Mouse (Mus musculus) myocyte (in vitro differentiated cells): ENCODE measurements at regions not wholly inside any gene's neighbourhood (a gene's known extent, or its start where the extent isn't known, plus 50 kb on each side); places are given as distances from the start of the nearest gene placed in this dataset.

Source experiments
- E2F4 ChIP-seq: IDR thresholded peaks from one replicate; pipeline ENCODE4 v1.6.1; 2011; ENCODE audit warnings: mild to moderate bottlenecking, control low read depth, moderate library complexity; ENCODE audit not compliant: insufficient read depth
- MAX ChIP-seq: IDR thresholded peaks from one replicate; pipeline ENCODE4 v1.6.1; 2011; ENCODE audit warnings: low read depth, mild to moderate bottlenecking, control low read depth
- MYOG ChIP-seq, 3 experiments: IDR thresholded peaks; one replicate each; pipeline ENCODE4 v1.6.1; 2011; ENCODE audit warnings: control low read depth in 2 of 3, low read depth in 2 of 3, mild to moderate bottlenecking in 2 of 3; ENCODE audit not compliant: insufficient read length in 2 of 3, control insufficient read depth in 1 of 3, insufficient read depth in 1 of 3
- POLR2A ChIP-seq: IDR thresholded peaks from one replicate; pipeline ENCODE4 v1.6.1; 2011; ENCODE audit warnings: low read depth, mild to moderate bottlenecking, control low read depth, moderate library complexity; ENCODE audit not compliant: insufficient read length
- POLR2AphosphoS2 ChIP-seq: IDR thresholded peaks from one replicate; pipeline ENCODE4 v1.6.1; 2011; ENCODE audit warnings: low read depth, control low read depth; ENCODE audit not compliant: insufficient read length
- TCF12 ChIP-seq: IDR thresholded peaks from one replicate; pipeline ENCODE4 v1.6.1; 2011; ENCODE audit warnings: mild to moderate bottlenecking, control low read depth; ENCODE audit not compliant: poor library complexity, insufficient read depth, severe bottlenecking
- USF1 ChIP-seq: IDR thresholded peaks from one replicate; pipeline ENCODE4 v1.6.1; 2011; ENCODE audit warnings: low read depth, mild to moderate bottlenecking, control low read depth, moderate library complexity

- TF ChIP-seq USF1 (no peak), TCF12 (no peak), MAX (no peak), E2F4 (no peak), POLR2AphosphoS2 (no peak), POLR2A (no peak), MYOG (IDR thresholded peaks at IDR 0.05; ENCODE audit: control insufficient read depth in 1 of 3, insufficient read depth in 1 of 3, insufficient read length in 2 of 3, low read depth in 2 of 3) (no peak)
Observed at GRCm38 (mm10) chr2:117996130-117997083, 115.3 kb upstream of the Thbs1 start.
